Mouse (Mus musculus) bone marrow, adult 2 months (tissue): ENCODE data around the gene Rpl23.

Source experiments
- CTCF ChIP-seq: fragments of 200-500 bp; IDR thresholded peaks from 2 replicates; pipeline ENCODE4 v1.5.1; 2011; ENCODE audit warnings: low read length, control low read depth; ENCODE audit not compliant: control insufficient read depth, insufficient read depth
- POLR2A ChIP-seq: fragments of 200-500 bp; IDR thresholded peaks from 2 replicates; pipeline ENCODE4 v1.6.1; 2011; ENCODE audit warnings: low read depth, mild to moderate bottlenecking, control low read depth, low read length, borderline replicate concordance; ENCODE audit not compliant: control insufficient read depth

DNA sequence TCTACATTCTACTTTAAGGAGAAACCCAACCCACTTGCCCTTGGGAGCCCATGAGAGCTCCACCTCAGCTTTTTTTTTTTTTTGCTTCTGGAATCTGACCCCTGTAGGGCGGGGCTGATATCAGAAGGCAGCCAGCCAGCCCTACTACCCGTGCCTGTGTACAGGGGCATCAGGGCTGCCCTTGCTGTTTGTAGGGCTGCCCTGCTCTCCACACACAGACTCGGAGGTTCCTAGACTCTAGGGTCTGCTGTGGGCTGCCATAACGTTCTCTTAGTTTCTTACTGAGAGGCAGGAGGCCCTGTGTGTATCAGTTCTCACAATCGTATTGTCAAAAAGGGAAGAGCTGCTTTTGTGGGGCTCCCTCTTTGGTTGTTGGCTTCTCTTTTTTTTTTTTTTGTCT, 35.1 kb upstream of the Rpl23 start:
- TF ChIP-seq CTCF (no peak), POLR2A (no peak)
